Mouse (Mus musculus) ovary, adult 2 months (tissue): ENCODE measurements around the gene Naa15. TPM values are rescaled to one million over a fixed set of nuclear protein-coding genes. Genes with fewer than 3 reads are reported as not detected.

Experiments
- polyA plus RNA-seq: library from polyadenylated mRNA; depleted of rRNA; stranded (reverse); fragments of >200 nt; gene quantifications from 2 replicates; pipeline ENCODE4 v1.2.3, GENCODE M21; 2012; rRNA removed

The Naa15 gene
- 1.6 and 2.3 TPM in 2 replicates for polyA plus RNA-seq

GRCm38 (mm10) chr3:51415098-51416072 lies at the start of gene Naa15:
TSS of gene Naa15 (plus strand) at chr3:51415148.

GRCm38 (mm10) chr3:51396219-51397068 lies 18.5 kb upstream of the Naa15 start, which contains the start of gene Mgarp:
TSS of gene Mgarp (minus strand) at chr3:51396738.

GRCm38 (mm10) chr3:51408561-51409183 lies 6.3 kb upstream of the Naa15 start, which contains the start of gene Ndufc1:
TSS of gene Ndufc1 (minus strand) at chr3:51408988.

GRCm38 (mm10) chr3:51483741-51484359 lies 68.9 kb downstream of the Naa15 start, which contains the start of gene Rab33b:
TSS of gene Rab33b (plus strand) at chr3:51483920.

Other genes with a start within 250 kb of the Naa15 start
- 20.2 and 22.3 TPM in 2 replicates for gene Noct, start 190.7 kb upstream of the Naa15 start, polyA plus RNA-seq
- 50.6 and 53.6 TPM in 2 replicates for gene Elf2, start 74.5 kb upstream of the Naa15 start, polyA plus RNA-seq
- gene Mgarp, start 18.4 kb upstream of the Naa15 start, polyA plus RNA-seq: 244 and 319 TPM in 2 replicates
- gene Ndufc1, start 6.2 kb upstream of the Naa15 start, polyA plus RNA-seq: 126 and 177 TPM in 2 replicates
- gene Rab33b, start 68.8 kb downstream of the Naa15 start, polyA plus RNA-seq: 11.5 and 12.3 TPM in 2 replicates
- gene Setd7, start 145.7 kb downstream of the Naa15 start, polyA plus RNA-seq: 25.1 and 29.5 TPM in 2 replicates
- 0.81 and 1.3 TPM in 2 replicates for gene Mgst2, start 245.2 kb downstream of the Naa15 start, polyA plus RNA-seq